Mouse (Mus musculus) heart, postnatal 0 days (tissue): ENCODE results near the gene Ackr1. TPM values are rescaled to one million over a fixed set of nuclear protein-coding genes. Genes with fewer than 3 reads are reported as not detected.

ENCODE experiments used
- ATAC-seq: fragments of 200-750 bp; cut with Nextera tagmentation; 2 replicates; pipeline ENCODE4 v1.8.0; 2017; ENCODE audit warnings: low read depth, moderate number of reproducible peaks, moderate library complexity; ENCODE audit not compliant: insufficient read depth
- DNase-seq: peaks from one replicate; pipeline ENCODE4 v3.0.0-alpha.2; 2016; ENCODE audit warnings: low spot score
- H3K27ac ChIP-seq: fragments of 300-500 bp; sonication (generic); 2 replicates; pipeline ENCODE4 v1.5.1; 2014; ENCODE audit warnings: low read depth, mild to moderate bottlenecking
- H3K27me3 ChIP-seq: fragments of 300-500 bp; sonication (generic); 2 replicates; pipeline ENCODE4 v1.6.1; 2014; ENCODE audit warnings: low read length, mixed read lengths; ENCODE audit not compliant: control insufficient read depth, insufficient read depth
- H3K36me3 ChIP-seq: fragments of 300-500 bp; sonication (generic); replicated peaks from 2 replicates; pipeline ENCODE4 v1.6.1; 2014; ENCODE audit warnings: low read length, mixed read lengths; ENCODE audit not compliant: control insufficient read depth, insufficient read depth
- H3K4me1 ChIP-seq: fragments of 300-500 bp; sonication (generic); 2 replicates; pipeline ENCODE4 v1.6.1; 2014; ENCODE audit warnings: antibody characterized with exemption; ENCODE audit not compliant: control insufficient read depth, insufficient read depth
- H3K4me2 ChIP-seq: fragments of 300-500 bp; sonication (generic); 2 replicates; pipeline ENCODE4 v1.6.1; 2014; ENCODE audit warnings: low read depth, mild to moderate bottlenecking, low read length, moderate library complexity
- H3K4me3 ChIP-seq: fragments of 300-500 bp; sonication (generic); 2 replicates; pipeline ENCODE4 v1.5.1; 2014; ENCODE audit warnings: low read depth, low read length
- H3K9ac ChIP-seq: fragments of 300-500 bp; sonication (generic); replicated peaks from 2 replicates; pipeline ENCODE4 v1.6.1; 2014; ENCODE audit warnings: low read depth, low read length, mixed read lengths
- H3K9me3 ChIP-seq: fragments of 300-500 bp; sonication (generic); replicated peaks from 2 replicates; pipeline ENCODE4 v1.6.1; 2016; ENCODE audit warnings: low read length; ENCODE audit not compliant: control insufficient read depth
- CTCF ChIP-seq: IDR thresholded peaks from 2 replicates; pipeline ENCODE4 v1.5.1; 2016; ENCODE audit warnings: antibody characterized with exemption, control low read depth, low read depth
- EP300 ChIP-seq: IDR thresholded peaks from 2 replicates; pipeline ENCODE4 v1.6.1; 2016; ENCODE audit warnings: antibody characterized with exemption, low read depth
- WGBS: fragments of 180-500 bp; shearing (Covaris S2); extraction: QIAGEN DNeasy Blood & Tissue Kit; methylation state at CpG from one replicate; pipeline ENCODE4 v1.1.7; 2014; 5-methylcytosine and 5-hydroxymethylcytosine counted together
- polyA plus RNA-seq: library from polyadenylated mRNA; unstranded; fragments of >200 nt; fragmentation: Nextera tagmentation; extraction: Ambion mirVana; gene quantifications from 2 replicates; pipeline ENCODE4 v1.2.1, GENCODE M21; 2015
- total RNA-seq: library from RNA; depleted of rRNA; stranded (reverse); fragments of >200 nt; gene quantifications from 2 replicates; pipeline ENCODE4 v1.2.3, GENCODE M21; 2014; ENCODE audit warnings: low replicate concordance; rRNA removed

Gene Ackr1
- total RNA-seq (1.8 TPM in 1 of 2 replicates, not detected in the other), polyA plus RNA-seq (0.14 and 0.16 TPM in 2 replicates)

DNA sequence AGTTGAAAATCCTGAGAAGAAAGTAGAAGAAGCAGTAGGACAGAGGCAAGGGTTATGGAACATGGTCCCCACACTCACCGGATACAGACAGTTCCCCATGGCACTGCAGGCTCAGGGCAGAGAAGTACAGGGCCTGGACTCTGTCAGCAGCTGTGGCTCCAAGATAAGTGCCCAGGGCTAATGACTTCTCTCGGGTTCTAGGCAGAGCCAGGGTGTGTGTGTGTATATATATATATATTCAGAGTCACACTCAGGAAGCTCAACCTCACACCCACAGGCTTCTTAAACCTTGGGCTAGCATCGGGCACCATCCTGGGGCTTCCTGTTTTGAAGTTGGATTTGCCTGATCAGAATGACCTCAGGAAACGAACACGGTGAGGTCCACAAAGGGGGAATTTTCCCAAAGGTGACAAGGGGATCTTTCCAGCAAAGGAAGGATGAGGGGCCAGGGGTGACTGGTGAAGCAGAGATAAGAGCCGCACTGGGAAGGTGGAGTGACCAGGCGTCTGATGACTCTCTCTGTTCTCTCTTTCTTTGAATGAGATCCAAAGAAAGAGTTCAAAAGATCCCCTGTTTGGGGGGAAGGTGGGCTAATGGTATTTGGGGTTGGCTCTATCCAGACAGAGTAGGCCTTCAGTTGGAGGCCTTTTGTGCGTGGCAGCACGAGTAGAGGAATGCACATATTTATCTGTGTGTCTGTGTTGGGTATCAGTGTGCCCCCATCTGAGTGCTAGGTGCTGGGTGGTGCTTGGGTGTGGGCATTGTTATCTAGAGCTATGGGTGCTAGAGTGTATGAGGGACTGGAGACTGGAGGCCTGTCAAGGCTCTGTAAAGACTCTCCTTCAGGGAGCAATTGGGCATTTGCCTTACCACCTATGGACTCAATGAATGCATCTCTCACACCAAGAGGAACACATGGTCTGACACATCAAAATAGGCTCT lies at the start of gene Ackr1:
TSS of gene Ackr1 (minus strand) at position 439 of the 942 bp plus-strand sequence.
- H3K4me1 ChIP-seq = no peaks in the 10 kb centered on the region
- H3K27me3 ChIP-seq = no peaks in the 10 kb centered on the region
- DNase-seq = no peak
- H3K27ac ChIP-seq = no peak within 1 kb of the TSS
- no peak within 1 kb of the TSS for H3K4me3 ChIP-seq
- 26% methylated on average over 9 of the region's 9 CpGs for WGBS
- no peak for TF ChIP-seq EP300
- TF ChIP-seq CTCF = no peak
- H3K9ac ChIP-seq = no peak within 1 kb of the TSS
- no peak within 1 kb of the TSS for H3K4me2 ChIP-seq
- H3K9me3 ChIP-seq = no peaks in the 10 kb centered on the region
- ATAC-seq = no peak
- no peaks in the 10 kb centered on the region for H3K36me3 ChIP-seq

DNA sequence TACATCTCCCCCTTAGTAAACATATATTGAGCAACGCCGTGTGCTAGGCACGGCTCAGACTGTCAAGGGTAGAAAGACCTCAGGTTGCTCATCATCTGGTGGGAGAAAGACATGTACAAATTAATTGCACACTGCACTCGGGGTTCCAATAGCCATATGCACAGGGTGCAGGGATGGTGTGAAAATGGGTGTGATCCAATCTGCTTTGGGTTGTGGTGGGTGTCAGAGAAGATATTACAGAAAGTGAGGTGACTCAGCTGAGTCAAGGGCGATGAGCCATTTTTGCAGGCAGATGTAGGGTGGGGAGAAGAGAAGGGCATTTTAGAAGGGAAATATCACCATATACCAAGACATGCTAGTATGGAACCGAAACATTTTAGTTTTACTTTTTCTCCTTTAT lies 47.9 kb upstream of the Ackr1 start:
- Histone ChIP-seq H3K4me2 (no peak overlapping the region), H3K36me3 (no peaks in the 10 kb centered on the region), H3K27ac (no peak overlapping the region), H3K4me3 (no peak overlapping the region), H3K27me3 (peaks cover 3% of the 10 kb centered on the region; the same call in 1 of the 2 replicates), H3K9me3 (no peaks in the 10 kb centered on the region), H3K4me1 (no peaks in the 10 kb centered on the region), H3K9ac (no peak overlapping the region)
- no peak for TF ChIP-seq CTCF
- TF ChIP-seq EP300 = no peak
- ATAC-seq (no peak), DNase-seq (no peak)
- 84% methylated on average over 6 of the region's 6 CpGs for WGBS

DNA sequence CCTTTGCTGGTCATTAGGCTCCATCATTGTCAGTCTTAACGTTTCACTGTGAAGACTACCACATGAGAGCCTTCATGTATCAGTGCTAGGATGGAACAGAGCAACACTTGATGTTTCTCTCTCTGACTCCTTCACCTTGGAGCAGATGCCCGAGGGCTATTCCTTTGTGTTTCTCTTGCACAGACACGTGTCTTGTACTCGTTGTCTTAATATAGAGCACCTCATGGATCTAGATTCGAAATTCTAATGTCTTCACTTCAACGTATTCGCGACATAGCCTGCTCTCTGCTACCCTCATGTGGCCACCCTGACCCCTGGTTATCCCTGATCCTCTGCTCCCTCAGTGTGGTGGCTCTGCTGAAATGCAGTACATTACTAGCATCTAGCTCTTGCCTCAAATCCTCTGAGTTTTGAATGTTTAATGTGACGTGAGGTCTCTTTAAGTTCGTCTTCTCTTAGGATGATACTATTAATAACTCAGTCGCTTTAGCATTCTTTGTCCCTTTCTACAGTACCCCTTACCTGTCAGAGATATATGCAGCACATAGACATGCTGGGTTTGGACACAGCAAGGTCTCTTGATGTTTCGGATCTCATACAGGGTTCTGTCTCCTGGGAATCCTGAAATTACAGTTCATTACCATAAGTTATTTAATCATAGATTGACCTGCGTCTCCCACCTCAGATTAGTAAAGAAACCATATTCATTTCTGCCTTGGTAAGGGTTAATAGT lies 44.0 kb upstream of the Ackr1 start:
- H3K4me1 ChIP-seq = no peaks in the 10 kb centered on the region
- H3K4me2 ChIP-seq = no peak overlapping the region
- no peak for TF ChIP-seq EP300
- peak; percentile 88 for TF ChIP-seq CTCF
- no peak overlapping the region for H3K4me3 ChIP-seq
- H3K27ac ChIP-seq = no peak overlapping the region
- no peak overlapping the region for H3K9ac ChIP-seq
- 23% methylated on average over 13 of the region's 13 CpGs for WGBS
- DNase-seq = peak; percentile 51
- H3K36me3 ChIP-seq = no peaks in the 10 kb centered on the region
- no peaks in the 10 kb centered on the region for H3K9me3 ChIP-seq
- peaks cover 3% of the 10 kb centered on the region; the same call in 1 of the 2 replicates for H3K27me3 ChIP-seq
- ATAC-seq = no peak

DNA sequence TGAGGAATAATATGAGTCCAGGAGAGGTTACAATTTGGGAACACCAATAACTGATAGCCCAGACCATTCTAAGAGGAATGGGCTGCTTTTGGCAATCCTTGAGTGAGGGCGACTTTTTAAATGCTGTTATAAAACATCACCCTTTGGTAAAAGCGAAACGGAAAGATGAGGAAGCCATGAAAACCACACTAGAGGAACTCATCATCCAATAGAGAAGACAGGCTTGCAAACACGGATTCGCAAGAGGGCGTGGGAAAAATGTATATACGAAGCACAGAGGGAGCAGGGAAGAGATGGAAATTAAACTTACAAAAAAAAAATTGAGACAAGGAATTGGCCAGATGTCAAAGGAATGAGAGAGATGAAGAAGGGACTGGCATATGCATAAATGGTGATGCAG lies 40.5 kb upstream of the Ackr1 start:
- TF ChIP-seq EP300 (no peak), CTCF (no peak)
- 77% methylated on average over 7 of the region's 7 CpGs for WGBS
- ATAC-seq = no peak

DNA sequence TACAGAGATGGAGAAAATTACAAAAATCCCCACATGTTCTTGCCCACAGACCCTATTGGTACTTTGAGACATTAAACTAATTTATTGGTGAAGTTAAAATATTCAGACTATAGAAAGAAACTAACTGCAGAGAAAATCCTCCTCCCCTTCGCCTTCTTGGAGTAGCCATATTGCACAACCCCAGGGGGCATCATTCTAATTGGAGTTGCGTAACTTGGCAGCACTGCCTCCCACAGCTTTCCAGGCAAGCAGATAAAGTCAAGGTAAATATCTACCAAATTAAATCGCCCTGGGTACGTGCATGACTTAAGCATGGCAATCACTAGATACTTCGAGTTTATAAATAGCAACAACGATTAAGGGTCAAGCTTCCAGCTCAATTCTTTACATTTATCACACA lies 38.0 kb upstream of the Ackr1 start:
- no peak for DNase-seq
- Histone ChIP-seq H3K27ac (no peak overlapping the region), H3K9ac (no peak overlapping the region), H3K36me3 (no peaks in the 10 kb centered on the region), H3K4me2 (no peak overlapping the region), H3K4me3 (no peak overlapping the region), H3K9me3 (no peaks in the 10 kb centered on the region), H3K4me1 (peaks cover 8% of the 10 kb centered on the region; the same call in 1 of the 2 replicates), H3K27me3 (peaks cover 38% of the 10 kb centered on the region)
- WGBS = 59% methylated on average over 6 of the region's 6 CpGs
- TF ChIP-seq CTCF (no peak), EP300 (no peak)
- no peak for ATAC-seq

More for the DNA sequence above, 40.5 kb upstream of the Ackr1 start:
- Histone ChIP-seq H3K9ac (no peak overlapping the region), H3K9me3 (no peaks in the 10 kb centered on the region), H3K36me3 (no peaks in the 10 kb centered on the region), H3K27me3 (peaks cover 15% of the 10 kb centered on the region), H3K4me1 (no peaks in the 10 kb centered on the region), H3K4me3 (no peak overlapping the region), H3K27ac (no peak overlapping the region), H3K4me2 (no peak overlapping the region)
- DNase-seq = no peak
